Mouse (Mus musculus) megakaryocyte, adult 5-6 weeks (primary cell): ENCODE results near the gene Dnah17. TPM values are rescaled to one million over a fixed set of nuclear protein-coding genes. Genes with fewer than 3 reads are reported as not detected.

ENCODE experiments used
- ATAC-seq: 2 replicates; pipeline ENCODE4 v1.8.0; 2016; ENCODE audit warnings: mild to moderate bottlenecking, inconsistent platforms; ENCODE audit not compliant: poor library complexity, severe bottlenecking
- total RNA-seq, 2 experiments: library from RNA; stranded (forward) in 1 of 2; stranded (reverse) in 1 of 2; fragments of 153-499, 151-499 nt in 1 of 2; fragments of 221-1000, 200-1000 nt in 1 of 2; gene quantifications; 2 replicates each; pipeline versions ENCODE4 v1.2.3 to v1.2.4; 2015 to 2017

Gene Dnah17
- total RNA-seq (2015): under 0.01 TPM in 1 of 2 replicates, not detected in the other
- under 0.01 TPM in 2 replicates for total RNA-seq (2017)

DNA sequence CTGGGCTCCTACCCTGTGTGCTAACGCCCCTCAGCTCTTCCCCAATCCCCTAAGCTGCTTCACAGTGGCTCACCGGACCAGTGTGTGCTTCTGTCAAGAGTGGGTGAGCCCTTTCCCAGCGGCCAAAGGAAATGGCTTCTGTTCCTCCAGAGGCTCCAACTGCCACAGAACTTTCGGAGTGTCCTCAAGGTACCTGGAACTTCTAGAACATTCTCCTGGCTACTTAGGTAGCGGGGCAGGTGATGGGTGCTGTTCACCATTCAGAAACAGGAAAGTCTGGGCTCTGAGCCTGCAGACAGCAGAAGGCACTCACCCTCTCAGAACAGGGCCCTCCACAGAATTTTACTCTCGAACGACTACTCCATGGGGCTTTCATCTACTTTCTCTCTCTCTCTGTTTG is at the start of gene Dnah17:
TSS of gene Dnah17 (minus strand) at position 101 of the 400 bp plus-strand sequence.
- no peak for ATAC-seq

DNA sequence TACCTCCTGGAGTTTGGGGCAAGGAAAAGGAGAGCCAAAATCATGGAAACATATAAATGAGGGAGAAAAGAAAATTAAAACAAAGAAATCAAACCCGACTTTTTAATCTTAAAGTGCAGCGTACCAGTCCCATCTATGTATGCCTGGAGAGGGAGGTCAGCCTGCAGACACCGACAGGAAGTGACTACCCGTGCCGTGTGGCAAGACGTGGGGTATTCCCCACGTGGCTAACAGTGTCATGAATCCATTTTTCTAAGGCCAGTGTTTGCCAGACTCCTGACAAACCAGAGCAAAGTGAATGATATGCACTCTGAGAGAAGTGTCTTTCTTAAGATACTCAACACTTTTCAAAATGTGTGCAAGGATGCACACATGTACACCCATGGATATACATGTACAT is 49.8 kb upstream of the Dnah17 start:
- peak; percentile 54 for ATAC-seq

DNA sequence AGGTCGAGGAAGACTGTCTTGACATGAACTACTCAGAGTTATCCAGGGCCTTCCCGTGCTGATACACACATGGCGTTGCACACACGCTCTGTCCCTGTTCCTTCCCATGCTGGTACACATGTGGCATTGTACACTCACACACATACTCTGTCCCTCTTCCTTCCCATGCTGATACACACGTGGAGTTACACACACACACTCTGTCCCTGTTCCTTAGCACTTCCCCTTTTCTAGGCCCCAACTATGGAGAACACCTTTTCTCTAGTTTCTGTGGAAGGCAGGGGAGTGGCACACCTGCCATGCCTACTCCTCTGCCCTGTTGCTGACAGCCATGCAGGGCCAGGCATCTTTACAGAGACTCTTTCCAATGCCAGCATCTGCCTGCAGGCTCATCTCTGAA is 47.8 kb upstream of the Dnah17 start:
- ATAC-seq: peak; percentile 57

DNA sequence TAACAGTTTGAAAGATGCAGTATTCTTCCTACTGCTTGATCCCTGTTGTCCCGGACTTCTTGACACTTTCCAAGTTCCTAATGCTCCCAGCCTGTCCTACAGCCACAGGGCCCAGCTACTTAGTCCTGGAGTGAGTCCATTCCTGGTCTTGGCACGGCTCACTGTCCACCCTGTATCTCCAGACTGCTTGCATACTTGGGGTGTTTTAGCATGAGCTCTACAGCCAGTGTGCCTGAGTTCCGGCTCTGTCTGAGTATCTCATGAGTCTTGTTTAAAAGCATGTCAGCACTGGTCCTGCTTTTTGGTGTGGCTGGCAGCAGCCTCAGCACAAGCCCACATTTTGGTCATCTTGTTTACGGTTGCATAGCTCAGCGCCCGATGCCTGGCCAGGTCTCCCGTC is 44.3 kb upstream of the Dnah17 start:
- ATAC-seq: no peak

DNA sequence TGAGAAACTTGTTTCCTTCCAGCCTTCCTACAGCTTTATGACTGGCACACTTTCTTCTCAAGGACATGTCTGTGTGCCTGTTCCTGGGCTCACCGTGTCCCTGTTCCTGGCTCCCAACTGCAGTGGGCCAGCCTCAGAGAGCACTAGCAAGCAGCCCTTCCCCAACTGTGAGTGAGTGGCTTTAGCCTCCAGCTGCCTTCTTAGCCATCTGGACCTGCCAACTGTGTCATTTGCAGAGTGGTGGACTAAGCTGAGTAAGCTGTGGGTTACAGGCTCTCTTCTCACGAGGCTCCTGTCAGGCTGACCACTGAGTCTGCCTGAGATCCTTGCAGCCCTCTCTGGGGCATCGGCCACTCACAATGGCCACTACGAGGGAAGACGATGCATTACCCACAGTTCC is 42.3 kb upstream of the Dnah17 start:
- ATAC-seq: no peak

DNA sequence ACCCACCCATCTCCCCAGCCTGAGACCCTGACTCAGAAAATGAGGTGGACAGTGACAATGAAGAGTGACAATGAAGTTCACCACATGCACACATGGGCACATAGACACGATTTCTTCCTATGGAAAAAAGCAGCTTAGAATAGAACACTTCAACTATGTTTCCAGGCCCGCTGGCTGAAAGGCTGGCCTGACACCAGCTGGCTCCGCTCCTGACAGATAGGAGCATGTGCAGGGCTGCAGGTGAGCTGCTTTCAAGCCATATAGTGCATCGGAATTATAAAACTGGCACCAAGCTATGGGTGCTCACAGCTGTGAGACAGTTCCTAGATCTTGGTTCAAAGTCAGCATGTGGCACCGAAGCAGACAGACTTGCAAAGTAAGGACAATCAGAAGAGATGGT is 39.9 kb upstream of the Dnah17 start:
- no peak for ATAC-seq

DNA sequence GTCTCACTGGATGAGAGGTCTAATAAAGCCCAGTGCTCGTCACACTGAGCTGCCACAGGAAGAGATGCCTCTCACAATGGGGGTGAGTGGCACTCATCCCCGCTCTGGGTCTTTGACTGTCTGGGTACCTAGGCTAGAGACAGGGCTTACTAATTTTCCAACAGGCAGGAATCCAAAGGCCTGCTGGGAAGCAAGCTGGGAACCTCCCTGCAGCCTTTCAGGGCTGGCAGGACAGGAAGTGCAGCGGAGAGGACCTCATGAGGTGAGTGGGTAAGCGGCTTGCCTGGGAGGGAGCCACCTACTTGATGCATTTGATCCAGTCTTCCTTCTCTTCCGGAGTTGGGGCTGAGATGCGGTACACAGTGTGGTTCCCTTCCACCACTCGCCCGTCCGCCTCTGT is 38.3 kb upstream of the Dnah17 start:
- no peak for ATAC-seq

DNA sequence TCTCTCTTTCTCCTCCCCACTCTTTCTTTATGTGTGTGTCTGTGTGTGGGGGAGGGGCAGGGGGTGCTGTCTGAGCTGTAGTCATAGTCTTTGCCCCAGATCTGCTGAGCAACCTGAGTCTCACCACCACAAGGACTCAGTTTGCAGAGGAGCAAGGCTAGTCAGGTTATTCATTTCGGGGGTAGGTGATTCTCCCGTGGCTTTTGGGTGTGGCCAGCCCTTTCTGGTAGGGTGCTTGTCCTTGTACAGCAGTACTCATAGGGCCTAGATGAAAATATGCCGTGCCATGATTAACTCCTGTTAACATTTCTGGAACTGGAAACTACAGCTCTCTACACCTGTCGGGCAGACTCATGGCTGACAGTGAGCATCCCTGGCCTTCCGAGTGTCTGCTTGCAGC is 36.2 kb upstream of the Dnah17 start:
- ATAC-seq: no peak

DNA sequence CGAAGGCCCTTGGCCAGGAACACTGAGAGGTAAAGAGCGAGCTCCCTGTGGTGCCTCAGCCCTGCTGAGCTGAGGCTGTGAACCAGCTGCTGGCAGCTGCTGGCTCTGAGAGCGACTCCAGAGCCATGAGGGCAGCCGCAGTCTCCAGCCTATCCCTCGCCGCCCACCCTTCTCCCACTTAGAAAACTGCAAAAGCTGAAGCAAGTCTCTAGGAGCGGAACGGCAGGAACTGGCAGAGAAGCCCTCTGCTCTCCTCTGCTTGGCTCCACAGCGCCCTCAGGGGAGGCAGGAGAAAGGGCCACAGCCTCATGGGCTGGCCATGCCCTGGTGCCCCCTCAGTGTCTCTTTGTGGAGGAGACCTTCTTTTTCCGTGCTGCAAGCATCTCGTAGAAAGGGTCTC is 35.2 kb upstream of the Dnah17 start:
- no peak for ATAC-seq

DNA sequence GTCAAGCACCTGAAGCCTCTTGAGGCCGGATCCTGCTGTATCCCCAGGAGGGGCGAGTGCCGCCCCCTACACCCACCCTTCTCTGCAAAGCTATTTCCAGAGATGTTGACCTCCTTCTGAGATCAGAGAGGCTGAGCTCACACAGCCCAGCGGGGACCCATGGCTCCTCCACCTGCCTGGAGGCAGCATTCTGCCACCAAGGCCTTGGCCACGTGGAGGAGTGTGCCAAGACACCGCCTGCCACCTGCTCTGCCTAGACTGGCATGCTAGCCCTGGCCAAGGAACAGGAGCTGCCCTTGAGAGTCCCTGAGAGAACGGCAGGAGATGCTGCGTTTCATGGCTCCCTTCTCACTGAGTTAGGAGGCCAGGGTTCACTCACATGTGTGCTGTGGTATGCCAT is 34.1 kb upstream of the Dnah17 start:
- ATAC-seq: no peak

DNA sequence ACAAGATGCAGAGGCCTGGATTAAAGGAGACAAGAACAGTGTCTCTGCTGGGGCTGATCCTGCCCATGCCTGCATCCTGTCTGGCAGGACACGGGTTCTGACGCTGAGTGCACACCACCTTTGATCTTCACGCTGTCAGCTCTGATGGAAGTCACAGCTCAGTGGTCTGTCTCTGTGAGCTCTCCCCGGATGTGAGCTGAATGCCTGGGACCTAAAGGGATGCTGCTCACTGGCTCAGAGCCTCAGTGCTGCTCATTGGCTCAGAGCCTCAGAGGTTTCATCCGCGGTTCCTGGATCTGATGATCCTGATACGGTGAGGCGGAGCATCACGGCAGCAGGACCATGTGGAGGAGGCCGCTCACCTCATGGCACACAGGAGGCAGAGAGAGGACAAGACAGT is 31.8 kb upstream of the Dnah17 start:
- no peak for ATAC-seq

DNA sequence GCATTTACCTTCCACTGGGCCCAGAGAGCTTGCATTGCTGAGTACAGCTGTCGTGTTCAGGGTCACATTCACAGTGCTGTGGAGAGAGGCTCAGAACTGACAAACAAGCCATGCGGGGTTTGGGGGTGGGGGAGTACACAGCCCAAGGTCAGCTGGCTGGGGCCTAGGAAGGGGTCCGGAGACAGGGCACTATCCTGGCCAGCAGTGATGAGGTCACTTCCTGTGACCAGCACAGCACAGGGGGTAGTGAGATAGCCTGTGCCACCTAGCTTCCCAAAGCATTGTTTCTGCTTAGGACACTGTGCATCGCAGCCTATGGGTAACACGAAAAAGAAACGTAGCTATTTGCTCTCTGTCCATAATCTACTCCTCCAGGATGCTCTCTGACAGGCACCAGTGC is 30.8 kb upstream of the Dnah17 start:
- ATAC-seq: no peak

DNA sequence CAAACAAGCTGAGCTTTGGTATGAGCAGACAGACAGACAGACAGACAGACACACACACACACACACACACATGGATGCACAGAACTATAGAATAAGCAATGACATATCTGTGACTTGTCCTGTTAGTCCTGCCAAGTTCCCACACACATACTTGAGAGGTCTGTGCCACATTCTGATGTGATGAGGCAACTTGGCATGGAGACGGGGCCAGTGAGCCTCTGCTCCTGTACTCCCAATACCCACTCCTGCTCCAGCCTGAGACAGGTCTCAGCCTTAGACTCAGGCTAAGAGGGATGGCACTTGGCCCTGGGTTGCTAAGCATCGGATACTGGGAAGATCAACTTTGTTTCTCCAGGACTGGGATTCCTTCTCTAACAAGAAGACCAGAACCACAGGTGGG is 30.3 kb upstream of the Dnah17 start:
- no peak for ATAC-seq

DNA sequence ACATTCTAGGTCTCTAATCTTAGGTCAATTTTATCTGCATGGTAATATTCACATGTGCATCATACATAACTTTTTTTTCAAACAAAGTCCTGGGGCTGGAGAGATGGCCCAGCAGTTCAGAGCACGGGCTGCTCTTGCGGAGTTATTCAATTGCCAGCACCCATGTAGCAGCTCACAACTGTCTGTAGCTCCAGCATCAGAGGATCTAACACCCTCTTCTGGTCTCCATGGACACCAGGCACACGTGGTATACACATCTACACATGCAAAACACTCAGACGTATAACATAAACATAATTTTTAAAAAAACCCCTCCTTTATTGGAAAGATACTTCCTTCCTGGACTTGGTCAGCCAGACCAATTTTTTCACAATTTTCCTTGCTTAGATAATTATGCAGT is 28.3 kb upstream of the Dnah17 start:
- ATAC-seq: no peak

DNA sequence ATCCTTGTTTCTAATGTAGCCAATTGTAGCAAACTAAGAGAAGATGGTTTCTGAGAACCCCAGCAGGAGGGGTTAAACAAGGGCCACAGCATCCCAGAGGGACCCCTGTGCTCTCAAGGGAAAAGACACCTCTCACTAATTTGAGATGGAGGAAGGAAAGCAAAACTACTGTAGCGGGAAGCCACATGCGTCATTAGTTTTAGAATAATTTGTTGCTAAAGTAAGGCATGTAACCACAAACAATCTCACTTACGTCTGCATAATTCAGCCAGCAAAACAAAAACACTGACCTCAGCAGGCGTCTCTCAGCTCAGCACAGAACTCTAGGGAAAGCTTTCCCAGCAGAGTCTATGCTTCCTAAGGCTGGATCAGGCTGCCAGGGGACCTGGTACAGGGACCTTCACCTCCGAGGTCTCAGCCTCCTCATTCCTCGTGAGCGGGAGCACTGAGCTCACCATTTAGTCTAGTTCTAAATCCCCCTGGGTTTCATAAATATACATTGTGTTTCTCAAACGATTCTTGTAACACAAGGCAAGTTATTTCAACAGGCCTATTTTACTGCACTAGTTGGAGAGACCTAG is 26.1 kb upstream of the Dnah17 start:
- no peak for ATAC-seq

DNA sequence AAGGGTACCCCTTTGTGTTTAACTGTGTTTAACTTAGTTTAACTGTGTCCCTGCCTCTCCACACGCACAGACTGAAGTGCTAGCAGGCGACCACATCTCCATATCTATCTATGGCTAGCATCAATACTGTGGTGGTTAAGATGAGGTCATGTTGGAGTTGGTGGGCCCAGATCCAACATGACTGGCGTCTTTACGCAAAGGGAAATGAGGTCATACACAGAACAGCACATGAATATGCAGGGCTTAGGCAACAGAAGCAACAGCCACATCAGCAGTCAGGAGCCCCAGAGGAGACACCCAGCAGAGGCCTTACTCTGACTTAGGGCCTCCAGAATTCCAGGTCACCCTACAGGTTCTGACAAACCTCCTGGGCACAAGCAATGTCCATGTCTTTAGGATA is 22.5 kb upstream of the Dnah17 start:
- peak; percentile 58 for ATAC-seq

DNA sequence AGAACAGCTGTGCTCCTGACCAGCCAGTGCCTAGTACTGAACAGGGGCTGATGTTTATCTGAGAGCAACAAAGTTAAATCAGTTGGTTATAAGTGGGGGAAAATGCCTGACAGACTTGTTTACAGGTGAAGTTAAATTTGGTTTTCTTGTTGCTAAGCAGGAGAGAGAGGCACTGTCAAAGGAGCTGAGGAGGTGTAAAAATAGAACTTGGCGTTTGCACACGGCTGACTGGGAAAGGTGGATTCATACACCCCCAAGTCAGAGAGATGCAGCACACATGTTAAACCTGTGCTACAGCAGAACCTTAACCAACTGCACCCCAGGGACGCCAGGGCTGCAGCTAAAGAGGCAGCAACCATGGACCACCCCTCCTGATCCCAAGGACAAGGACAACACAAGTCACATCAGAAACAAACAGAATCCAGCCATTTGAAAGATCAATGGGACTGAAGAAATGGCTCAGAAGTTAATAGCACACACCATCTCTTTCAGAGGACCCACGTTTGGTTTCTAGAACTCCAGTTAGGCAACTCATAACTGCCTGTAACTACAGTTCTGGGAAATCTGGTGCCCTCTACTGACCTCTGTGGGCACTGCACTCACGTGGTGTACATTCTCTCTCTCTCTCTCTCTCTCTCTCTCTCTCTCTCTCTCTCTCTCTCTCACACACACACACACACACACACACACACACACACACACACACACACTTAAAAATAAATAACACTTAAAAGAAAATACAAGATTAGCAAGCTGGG is 21.2 kb upstream of the Dnah17 start:
- ATAC-seq: no peak

DNA sequence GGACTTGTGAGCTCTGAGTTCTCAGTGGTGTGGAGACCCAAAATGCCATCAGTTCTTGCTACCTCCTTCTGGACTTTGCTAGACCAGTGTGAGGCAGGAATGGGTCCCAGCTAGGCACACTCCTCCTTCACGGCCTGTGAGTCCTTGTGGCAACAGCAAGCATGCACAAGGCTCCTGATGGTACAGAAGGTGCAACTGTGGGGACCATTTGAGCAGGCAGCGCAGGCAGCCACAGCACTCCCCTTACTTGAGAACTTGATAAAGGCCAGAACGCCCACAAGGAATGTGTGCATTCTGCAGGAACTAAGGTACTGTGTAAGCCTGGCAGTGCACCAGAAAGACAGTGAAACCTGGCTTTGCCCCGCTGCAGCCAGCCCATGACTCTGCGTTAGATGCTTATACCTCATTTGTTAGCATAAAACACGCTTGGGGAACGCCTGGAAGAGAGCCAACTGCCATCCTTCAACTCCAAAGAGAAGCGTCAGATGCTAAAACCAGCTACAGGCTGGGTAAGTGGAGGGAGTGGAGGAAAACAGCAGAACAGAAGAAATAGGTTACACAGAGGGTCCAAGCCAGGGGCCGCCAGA is 19.8 kb upstream of the Dnah17 start:
- no peak for ATAC-seq

DNA sequence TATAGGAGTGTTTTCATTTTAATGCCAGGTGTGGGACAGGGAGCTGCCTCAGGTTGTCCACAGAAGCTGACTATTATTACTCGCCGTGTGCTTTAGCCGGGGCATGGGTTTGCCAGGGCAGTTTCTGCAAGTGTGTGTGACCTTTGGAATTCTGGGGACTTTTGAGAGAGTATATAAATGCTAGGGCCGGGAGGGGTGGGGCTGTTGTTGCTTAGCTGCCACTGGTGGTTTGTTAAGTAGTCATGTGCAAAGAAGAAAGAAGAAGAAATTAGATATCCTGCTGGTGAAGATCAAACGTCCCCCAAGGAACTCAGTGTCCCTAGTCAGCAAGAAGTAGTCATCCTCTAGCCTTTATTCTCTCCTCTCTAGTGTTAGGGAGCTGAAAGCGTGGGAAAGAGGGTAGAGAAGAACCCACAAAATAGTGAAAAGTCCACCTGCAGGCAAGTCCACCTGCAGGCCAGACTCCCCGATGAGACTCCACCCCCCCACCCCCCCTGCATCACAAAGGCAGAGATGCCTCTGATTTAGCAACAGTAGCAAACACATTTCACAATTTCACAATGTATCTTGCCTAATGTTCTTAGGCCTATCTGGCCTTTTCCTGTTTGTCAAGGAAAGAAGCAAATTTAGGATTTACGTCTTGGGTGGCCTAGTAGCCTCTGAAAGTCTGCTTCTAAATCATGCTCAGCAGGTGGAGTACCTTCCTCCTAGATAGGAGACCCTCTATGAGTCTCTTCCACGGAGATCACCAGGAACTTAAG is 17.6 kb upstream of the Dnah17 start:
- ATAC-seq: peak; percentile 30

DNA sequence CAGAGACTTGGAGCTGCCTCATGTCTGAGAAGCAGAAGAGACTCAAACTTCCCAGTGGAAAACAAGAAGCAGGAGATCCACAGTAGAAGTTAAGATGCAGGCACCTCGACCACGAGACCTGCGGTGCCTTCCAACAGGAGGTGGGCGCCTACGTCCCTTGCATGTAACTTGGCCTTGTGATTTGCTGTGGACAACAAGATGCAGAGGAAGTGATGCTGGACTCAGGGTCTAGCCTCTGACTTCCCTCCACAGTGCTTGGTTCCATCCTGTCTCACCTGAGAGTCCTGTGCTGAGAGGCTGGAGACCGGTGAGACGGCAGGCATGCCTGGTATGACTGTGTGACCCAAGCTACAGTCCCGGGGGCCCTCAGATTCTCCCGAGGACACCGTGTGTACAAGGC is 16.0 kb upstream of the Dnah17 start:
- ATAC-seq: peak; percentile 13

DNA sequence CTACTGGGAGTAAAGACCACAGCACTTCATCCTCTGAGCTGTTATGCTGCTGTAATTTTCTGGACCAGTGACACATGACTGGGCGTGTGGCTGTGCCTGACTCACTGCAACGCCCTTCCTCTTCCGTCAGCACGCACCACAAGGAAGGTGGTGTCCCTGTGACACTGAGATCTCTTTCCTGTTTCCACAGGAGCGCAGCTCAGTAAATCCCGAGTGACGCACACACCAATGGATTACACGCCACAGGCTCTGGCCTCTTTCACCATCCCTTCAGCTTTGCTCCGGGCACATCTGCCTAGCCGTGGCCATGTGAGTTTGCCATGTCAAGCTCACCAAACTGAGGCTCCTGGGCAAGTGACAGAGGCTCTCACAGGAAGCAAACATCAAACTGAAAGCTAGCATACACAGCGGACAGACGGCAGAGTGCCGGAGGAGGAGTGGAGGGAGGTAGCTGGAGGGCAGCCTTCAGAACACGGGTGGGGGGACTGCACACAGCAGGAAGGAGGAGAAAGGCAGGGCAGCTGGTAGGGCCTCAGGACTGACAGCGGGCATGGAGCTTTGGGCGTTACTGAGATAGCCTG is 15.4 kb upstream of the Dnah17 start:
- ATAC-seq: peak; percentile 84
